Mouse (Mus musculus) CH12.LX (cell line): Measurements from ENCODE around the gene Cenpe. TPM values are rescaled to one million over a fixed set of nuclear protein-coding genes. Genes with fewer than 3 reads are reported as not detected.

Source experiments
- DNase-seq: peaks from one replicate; pipeline ENCODE4 v3.0.0-alpha.2; 2013; ENCODE audit errors: extremely low read depth
- H3K27ac ChIP-seq: 2 replicates; pipeline ENCODE4 v1.5.1; 2012; ENCODE audit warnings: low read depth, mild to moderate bottlenecking, control low read depth, moderate library complexity; ENCODE audit not compliant: insufficient read depth
- H3K27me3 ChIP-seq: replicated peaks from 2 replicates; pipeline ENCODE3; 2012; ENCODE audit warnings: inconsistent platforms
- H3K36me3 ChIP-seq, 2 experiments: replicated peaks in 1 of 2; 2 replicates each; pipeline versions ENCODE3 to v1.6.1; 2012; ENCODE audit warnings: inconsistent platforms in 1 of 2, low read length in 1 of 2, mild to moderate bottlenecking in 1 of 2, mixed read lengths in 1 of 2, moderate library complexity in 1 of 2; ENCODE audit not compliant: control insufficient read depth in 1 of 2, insufficient read depth in 1 of 2
- H3K4me1 ChIP-seq, 2 experiments: 2 replicates each; pipeline ENCODE4 v1.6.1; 2012; ENCODE audit warnings: inconsistent platforms in 1 of 2, moderate library complexity in 1 of 2; ENCODE audit not compliant: insufficient read depth in 2 of 2, control insufficient read depth in 1 of 2
- H3K4me2 ChIP-seq: 2 replicates; pipeline ENCODE4 v1.6.1; 2012; ENCODE audit warnings: low read depth, mild to moderate bottlenecking, control low read depth; ENCODE audit not compliant: poor library complexity, insufficient read depth, severe bottlenecking
- H3K4me3 ChIP-seq, 3 experiments: fragments of 150-350 bp in 1 of 3; sonication (generic) in 1 of 3; replicated peaks in 1 of 3; 2 replicates each; pipeline versions ENCODE3 to v1.5.1; 2011 to 2012; ENCODE audit warnings: low read depth in 2 of 3, low read length in 2 of 3, mild to moderate bottlenecking in 2 of 3, moderate library complexity in 2 of 3, control low read depth in 1 of 3, improper control_type of control experiment in 1 of 3, inconsistent platforms in 1 of 3, mixed read lengths in 1 of 3; ENCODE audit not compliant: poor library complexity in 1 of 3
- H3K79me2 ChIP-seq: replicated peaks from 2 replicates; pipeline ENCODE4 v1.6.1; 2012; ENCODE audit warnings: mild to moderate bottlenecking, moderate library complexity; ENCODE audit not compliant: control insufficient read depth, poor library complexity, insufficient read depth, severe bottlenecking; ENCODE audit errors: extremely low read depth
- H3K9ac ChIP-seq: 2 replicates; pipeline ENCODE4 v1.6.1; 2012; ENCODE audit warnings: low read depth, mild to moderate bottlenecking, control low read depth, moderate library complexity; ENCODE audit not compliant: insufficient read depth
- H3K9me3 ChIP-seq: replicated peaks from 2 replicates; pipeline ENCODE3; 2012; ENCODE audit warnings: low read length, inconsistent platforms, mixed read lengths
- CHD1 ChIP-seq: IDR thresholded peaks from 2 replicates; pipeline ENCODE4 v1.6.1; 2012; ENCODE audit warnings: low read depth, low read length, improper control_type of control experiment, inconsistent platforms
- CTCF ChIP-seq, 2 experiments: IDR thresholded peaks in 1 of 2; conservative IDR thresholded peaks in 1 of 2; 2 replicates each; pipeline ENCODE4 v1.5.1; 2011 to 2012; ENCODE audit warnings: low read depth in 2 of 2, low read length in 2 of 2, improper control_type of control experiment in 1 of 2, inconsistent platforms in 1 of 2, mild to moderate bottlenecking in 1 of 2, moderate library complexity in 1 of 2
- E2F4 ChIP-seq: IDR thresholded peaks from 2 replicates; pipeline ENCODE4 v1.6.1; 2011; ENCODE audit warnings: low read depth, low read length, improper control_type of control experiment; ENCODE audit not compliant: insufficient replicate concordance
- EP300 ChIP-seq: IDR thresholded peaks from 2 replicates; pipeline ENCODE4 v1.6.1; 2011; ENCODE audit warnings: low read length, improper control_type of control experiment
- GABPA ChIP-seq: IDR thresholded peaks from 2 replicates; pipeline ENCODE4 v1.6.1; 2012; ENCODE audit warnings: low read depth, low read length, improper control_type of control experiment, inconsistent platforms; ENCODE audit not compliant: insufficient replicate concordance
- JUN ChIP-seq: IDR thresholded peaks from 2 replicates; pipeline ENCODE4 v1.6.1; 2011; ENCODE audit warnings: low read depth, mild to moderate bottlenecking, low read length, improper control_type of control experiment, moderate library complexity; ENCODE audit not compliant: insufficient read depth
- KAT2A ChIP-seq: IDR thresholded peaks from 2 replicates; pipeline ENCODE4 v1.6.1; 2012; ENCODE audit warnings: low read length, improper control_type of control experiment, inconsistent platforms; ENCODE audit not compliant: insufficient replicate concordance
- MAX ChIP-seq: IDR thresholded peaks from 2 replicates; pipeline ENCODE4 v1.6.1; 2011; ENCODE audit warnings: low read length, improper control_type of control experiment
- MAZ ChIP-seq: IDR thresholded peaks from 2 replicates; pipeline ENCODE4 v1.6.1; 2012; ENCODE audit warnings: low read depth, mild to moderate bottlenecking, inconsistent platforms, low read length, improper control_type of control experiment, moderate library complexity
- MEF2A ChIP-seq: IDR thresholded peaks from 2 replicates; pipeline ENCODE4 v1.6.1; 2014; ENCODE audit warnings: low read depth, mild to moderate bottlenecking, inconsistent platforms, low read length, improper control_type of control experiment, borderline replicate concordance
- NELFE ChIP-seq: IDR thresholded peaks from 2 replicates; pipeline ENCODE4 v1.6.1; 2011; ENCODE audit warnings: low read depth, low read length, improper control_type of control experiment
- NRF1 ChIP-seq: IDR thresholded peaks from 2 replicates; pipeline ENCODE4 v1.6.1; 2014; ENCODE audit warnings: low read depth, mild to moderate bottlenecking, inconsistent platforms, low read length, improper control_type of control experiment, moderate library complexity
- PAX5 ChIP-seq: IDR thresholded peaks from 2 replicates; pipeline ENCODE4 v1.6.1; 2012; ENCODE audit warnings: low read length, inconsistent platforms, mixed read lengths
- POLR2A ChIP-seq: IDR thresholded peaks from 2 replicates; pipeline ENCODE4 v1.6.1; 2011; ENCODE audit warnings: low read depth, mild to moderate bottlenecking, improper control_type of control experiment, low read length
- RAD21 ChIP-seq: IDR thresholded peaks from 2 replicates; pipeline ENCODE4 v1.6.1; 2011; ENCODE audit warnings: low read depth, mild to moderate bottlenecking, low read length, improper control_type of control experiment, moderate library complexity
- TBP ChIP-seq: conservative IDR thresholded peaks from 2 replicates; pipeline ENCODE4 v1.6.1; 2011; ENCODE audit warnings: low read depth, low read length, improper control_type of control experiment
- UBTF ChIP-seq: IDR thresholded peaks from 2 replicates; pipeline ENCODE4 v1.6.1; 2012; ENCODE audit warnings: low read depth, mild to moderate bottlenecking, inconsistent platforms, low read length, improper control_type of control experiment, moderate library complexity
- USF2 ChIP-seq: conservative IDR thresholded peaks from 2 replicates; pipeline ENCODE4 v1.6.1; 2011; ENCODE audit warnings: low read depth, low read length, improper control_type of control experiment
- ZKSCAN1 ChIP-seq: IDR thresholded peaks from 2 replicates; pipeline ENCODE4 v1.6.1; 2012; ENCODE audit warnings: low read depth, inconsistent platforms, low read length, improper control_type of control experiment, borderline replicate concordance
- ZNF384 ChIP-seq: IDR thresholded peaks from 2 replicates; pipeline ENCODE4 v1.6.1; 2012; ENCODE audit warnings: low read depth, low read length, improper control_type of control experiment, inconsistent platforms
- dilution Hi-C: fragments of 300-500 bp; cut with MboI; formaldehyde crosslinking; loops from 2 replicates; pipeline ENCODE4 v1.14.3; 2020; ENCODE audit warnings: low sequenced_read_pairs; ENCODE audit not compliant: extremely low pct_unique_long_range_greater_than_20kb, extremely low pct_ligation_motif_present
- in situ Hi-C: fragments of 300-500 bp; cut with MboI; formaldehyde crosslinking; loops from 3 replicates; pipeline ENCODE4 v1.14.3; 2019; ENCODE audit warnings: low sequenced_read_pairs, low pct_ligation_motif_present, low pct_unique_long_range_greater_than_20kb, mixed read lengths
- polyA plus RNA-seq: library from polyadenylated mRNA; unstranded; fragments of >175 nt; gene quantifications from 2 replicates; pipeline ENCODE4 v1.2.1, GENCODE M21; 2012; ENCODE audit warnings: low read depth; ENCODE audit not compliant: insufficient read length
- total RNA-seq, 2 experiments: library from RNA; depleted of rRNA; stranded (reverse); fragments of 300-350 nt in 1 of 2; fragments of >200 nt in 1 of 2; gene quantifications; 2 replicates each; pipeline ENCODE4 v1.2.3; 2012 to 2014

Cenpe gene
- total and polyA plus RNA-seq, 3 experiments = 47.0 to 81.1 (median 73.8) TPM

- H3K27ac ChIP-seq = no peak overlapping the region
- H3K79me2 ChIP-seq = no peaks in the 10 kb centered on the region
- H3K4me1 ChIP-seq = peaks cover 0 to 4% of the 10 kb centered on the region in 2 experiments; a peak in 1 of 4 replicates
- in situ Hi-C loops = no loop called here
- H3K27me3 ChIP-seq = no peaks in the 10 kb centered on the region
- H3K9me3 ChIP-seq = peaks cover 5% of the 10 kb centered on the region
- TF ChIP-seq POLR2A (no peak), E2F4 (no peak), JUN (no peak), MAZ (no peak), NELFE (no peak), PAX5 (no peak), TBP (no peak), ZKSCAN1 (no peak)
- H3K4me2 ChIP-seq = no peak overlapping the region
- no peak overlapping the region for H3K9ac ChIP-seq
- DNase-seq = no peak
- H3K4me3 ChIP-seq = no peak overlapping the region
- dilution Hi-C loops = no loop called here
- H3K36me3 ChIP-seq = no peaks in the 10 kb centered on the region
Measured at GRCm38 (mm10) chr3:135313727-135314126, 101.4 kb downstream of the Cenpe start.

GRCm38 (mm10) chr3:135314811-135315210 lies 102.5 kb downstream of the Cenpe start:
- no peak for DNase-seq
- dilution Hi-C loops = no loop called here
- Histone ChIP-seq H3K9ac (no peak overlapping the region), H3K27me3 (no peaks in the 10 kb centered on the region), H3K4me2 (no peak overlapping the region), H3K36me3 (no peaks in the 10 kb centered on the region), H3K9me3 (peaks cover 5% of the 10 kb centered on the region), H3K4me3 (no peak overlapping the region), H3K27ac (no peak overlapping the region), H3K79me2 (no peaks in the 10 kb centered on the region), H3K4me1 (peaks cover 0 to 4% of the 10 kb centered on the region in 2 experiments; a peak in 1 of 4 replicates)
- in situ Hi-C loops = no loop called here
- TF ChIP-seq NELFE = no peak
- TF ChIP-seq CTCF (conservative IDR thresholded peaks at IDR 0.05 in 1 of 2, IDR thresholded peaks at IDR 0.05 in 1 of 2; ENCODE audit: low read depth in 2 of 2, low read length in 2 of 2) = no peak
- TF ChIP-seq USF2 = no peak
- no peak for TF ChIP-seq ZNF384
- no peak for TF ChIP-seq RAD21
- no peak for TF ChIP-seq UBTF
- no peak for TF ChIP-seq GABPA
- TF ChIP-seq MAX = no peak
- TF ChIP-seq POLR2A = no peak
- TF ChIP-seq NRF1 = no peak
- no peak for TF ChIP-seq E2F4
- no peak for TF ChIP-seq KAT2A
- TF ChIP-seq TBP = no peak
- TF ChIP-seq CHD1 = no peak
- TF ChIP-seq MEF2A = no peak
- TF ChIP-seq EP300 = no peak
